Mouse (Mus musculus): ENCODE measurements around the gene Xndc1.

GRCm38 (mm10) chr7:102113151-102113729, 47.9 kb downstream of the Xndc1 start:
- no peak for TF ChIP-seq POLR2A (IDR thresholded peaks at IDR 0.05; ENCODE audit: insufficient read length, low read depth)
- TF ChIP-seq POLR2AphosphoS2 (IDR thresholded peaks at IDR 0.05; ENCODE audit: insufficient read length, low read depth): peak; percentile 72
- TF ChIP-seq TCF12 (IDR thresholded peaks at IDR 0.05; ENCODE audit: insufficient read depth, poor library complexity, severe bottlenecking): no peak
- TF ChIP-seq CEBPB (IDR thresholded peaks at IDR 0.05; ENCODE audit: insufficient read depth, poor library complexity, severe bottlenecking): no peak
- no peak for TF ChIP-seq USF1 (IDR thresholded peaks at IDR 0.05; ENCODE audit: low read depth)
- peak in 1 of 3 experiments; percentile 9 for TF ChIP-seq MYOD1 (IDR thresholded peaks at IDR 0.05; ENCODE audit: control insufficient read depth in 1 of 3, insufficient read length in 2 of 3, low read depth in 2 of 3)
